Mouse (Mus musculus): ENCODE data around the gene Soga1. TPM values are rescaled to one million over a fixed set of nuclear protein-coding genes. Genes with fewer than 3 reads are reported as not detected.

Gene Soga1
- polyA plus RNA-seq, 1 experiment from 2014 or later, result 0.65 TPM

DNA sequence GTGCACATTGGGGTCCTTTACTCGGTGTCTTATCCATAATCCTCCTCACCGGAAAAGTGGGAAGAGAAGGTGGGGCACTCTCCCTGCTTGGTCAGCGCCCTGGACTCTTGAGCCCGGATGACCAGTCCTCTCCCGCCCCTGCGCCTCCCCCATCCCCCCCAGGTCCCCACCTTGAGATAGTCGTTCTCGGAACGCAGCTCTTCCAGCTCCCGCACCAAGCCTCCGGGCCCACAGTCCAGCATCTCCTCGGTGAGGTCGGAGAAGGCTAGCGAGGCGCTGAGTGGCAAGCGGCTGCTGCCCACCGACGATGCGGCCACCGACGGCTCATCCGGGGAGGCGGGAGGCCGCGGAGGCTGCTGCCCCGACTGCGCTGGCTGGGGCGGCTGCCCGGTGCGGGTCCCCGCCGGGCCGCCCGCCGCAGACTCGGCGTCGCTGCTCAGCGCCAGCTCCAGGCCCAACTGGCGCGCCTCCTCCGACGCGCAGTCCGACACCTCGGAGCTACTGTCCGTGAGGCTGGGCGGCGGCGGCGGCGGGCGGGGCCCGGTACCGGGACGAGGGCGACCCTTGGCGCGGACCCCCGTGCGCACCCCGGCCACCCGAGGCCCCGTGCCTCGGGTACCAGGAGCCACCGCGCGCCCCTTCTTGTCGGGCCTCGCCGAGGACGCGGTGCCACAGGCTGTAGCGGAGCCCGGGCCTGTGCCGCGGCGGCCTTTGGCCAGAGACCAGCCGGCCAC is 828 bp downstream of the Soga1 start:
- H3K4me3 ChIP-seq (ENCODE audit: low read depth, low read length), result peak overlapping the region; percentile 79
- H3K4me1 ChIP-seq (replicated peaks; ENCODE audit: control insufficient read depth, insufficient read depth), result peaks cover 14% of the 10 kb centered on the region
- H3K27ac ChIP-seq (replicated peaks), result peak overlapping the region; percentile 92
- H3K9me3 ChIP-seq (ENCODE audit: control insufficient read depth, low read length), result no peaks in the 10 kb centered on the region
- WGBS, result under 1% methylated on average over 64 of the region's 79 CpGs
- TF ChIP-seq CTCF (IDR thresholded peaks at IDR 0.05; ENCODE audit: low read depth), result no peak
- no peak for TF ChIP-seq EP300 (optimal IDR thresholded peaks at IDR 0.05)
- peaks cover 2% of the 10 kb centered on the region; the same call in 1 of the 2 replicates for H3K36me3 ChIP-seq (ENCODE audit: control insufficient read depth, insufficient read depth, low read length)
- ATAC-seq (ENCODE audit: low FRiP score, low TSS enrichment) (peak; percentile 7; the same call in 1 of the 2 replicates), DNase-seq (ENCODE audit: low spot score) (peak; percentile 35)
- no peaks in the 10 kb centered on the region for H3K27me3 ChIP-seq (ENCODE audit: control insufficient read depth, insufficient read depth, low read length)
- H3K9ac ChIP-seq (ENCODE audit: low read length), result peak overlapping the region; percentile 86
- peak overlapping the region; percentile 76 for H3K4me2 ChIP-seq (replicated peaks; ENCODE audit: low read depth)

DNA sequence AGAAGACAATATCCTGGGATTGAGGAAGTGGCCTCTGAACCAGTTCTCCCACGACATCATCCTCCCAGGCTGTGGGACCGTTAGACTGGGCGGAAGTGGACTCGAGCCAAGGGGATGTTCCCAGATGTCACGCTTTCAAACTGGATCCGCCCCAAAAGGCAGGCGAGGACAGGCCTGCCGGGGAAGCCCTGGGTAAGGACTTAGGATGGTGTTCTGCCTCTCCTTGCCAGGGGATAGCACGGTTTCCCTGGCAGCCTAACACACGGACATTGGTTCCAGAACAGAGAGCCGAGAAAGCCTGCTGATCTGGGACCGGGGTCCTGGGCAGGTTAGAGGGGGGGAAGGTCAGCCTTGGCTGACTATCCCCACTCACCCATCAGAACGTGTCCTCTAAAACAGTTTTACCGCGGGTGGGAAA is 1.4 kb downstream of the Soga1 start:
- peak; percentile 27; the same call in 1 of the 2 replicates for ATAC-seq (ENCODE audit: low FRiP score, low TSS enrichment)
- Histone ChIP-seq H3K36me3 (ENCODE audit: control insufficient read depth, insufficient read depth, low read length) (peaks cover 2% of the 10 kb centered on the region; the same call in 1 of the 2 replicates), H3K27me3 (ENCODE audit: control insufficient read depth, insufficient read depth, low read length) (no peaks in the 10 kb centered on the region), H3K27ac (replicated peaks) (peak overlapping the region; percentile 92), H3K9me3 (ENCODE audit: control insufficient read depth, low read length) (no peaks in the 10 kb centered on the region), H3K4me3 (ENCODE audit: low read depth, low read length) (peak overlapping the region; percentile 79), H3K4me2 (replicated peaks; ENCODE audit: low read depth) (peak overlapping the region; percentile 76), H3K9ac (ENCODE audit: low read length) (peak overlapping the region; percentile 86), H3K4me1 (replicated peaks; ENCODE audit: control insufficient read depth, insufficient read depth) (peaks cover 18% of the 10 kb centered on the region)
- TF ChIP-seq EP300 (optimal IDR thresholded peaks at IDR 0.05) (no peak), CTCF (IDR thresholded peaks at IDR 0.05; ENCODE audit: low read depth) (no peak)
- peak; percentile 60 for DNase-seq (ENCODE audit: low spot score)
- WGBS, result 7% methylated on average over 15 of the region's 15 CpGs

DNA sequence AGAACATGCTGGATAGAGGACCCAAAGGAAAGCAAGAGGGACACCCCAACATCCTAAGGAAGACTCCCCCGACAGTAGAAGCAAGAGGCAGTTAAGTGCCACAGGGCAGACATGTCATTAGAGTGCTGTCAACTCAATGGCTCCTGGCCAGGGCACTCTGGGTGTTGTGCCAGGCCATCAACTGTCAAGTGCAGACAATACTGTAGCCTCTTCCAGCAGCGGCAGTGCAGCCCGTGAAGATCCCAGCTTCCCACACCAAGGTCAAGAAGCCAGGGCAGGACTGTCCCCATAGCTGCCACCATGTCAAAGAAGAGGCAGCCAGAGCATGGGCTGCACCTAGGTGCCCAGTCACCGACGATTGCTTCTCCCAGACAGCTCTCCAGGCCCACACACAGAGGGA is 1.9 kb downstream of the Soga1 start:
- DNase-seq (ENCODE audit: low spot score) (no peak), ATAC-seq (ENCODE audit: low FRiP score, low TSS enrichment) (no peak)
- Histone ChIP-seq H3K36me3 (ENCODE audit: control insufficient read depth, insufficient read depth, low read length) (peaks cover 2% of the 10 kb centered on the region; the same call in 1 of the 2 replicates), H3K9ac (ENCODE audit: low read length) (peak overlapping the region; percentile 86), H3K27me3 (ENCODE audit: control insufficient read depth, insufficient read depth, low read length) (no peaks in the 10 kb centered on the region), H3K4me3 (ENCODE audit: low read depth, low read length) (peak overlapping the region; percentile 79), H3K4me2 (replicated peaks; ENCODE audit: low read depth) (peak overlapping the region; percentile 76), H3K4me1 (replicated peaks; ENCODE audit: control insufficient read depth, insufficient read depth) (peaks cover 23% of the 10 kb centered on the region), H3K27ac (replicated peaks) (peak overlapping the region; percentile 92), H3K9me3 (ENCODE audit: control insufficient read depth, low read length) (no peaks in the 10 kb centered on the region)
- no peak for TF ChIP-seq EP300 (optimal IDR thresholded peaks at IDR 0.05)
- no peak for TF ChIP-seq CTCF (IDR thresholded peaks at IDR 0.05; ENCODE audit: low read depth)
- 25% methylated on average over 5 of the region's 5 CpGs for WGBS

- DNase-seq (ENCODE audit: low spot score) (no peak), ATAC-seq (ENCODE audit: low FRiP score, low TSS enrichment) (no peak)
- H3K27ac ChIP-seq (replicated peaks), result peak overlapping the region; percentile 45; the same call in 1 of the 2 replicates
- TF ChIP-seq CTCF (IDR thresholded peaks at IDR 0.05; ENCODE audit: low read depth) (no peak), EP300 (optimal IDR thresholded peaks at IDR 0.05) (no peak)
- WGBS, result 65% methylated on average over 7 of the region's 7 CpGs
- H3K4me2 ChIP-seq (replicated peaks; ENCODE audit: low read depth), result peak overlapping the region; percentile 76
- no peaks in the 10 kb centered on the region for H3K9me3 ChIP-seq (ENCODE audit: control insufficient read depth, low read length)
- peak overlapping the region; percentile 79; the same call in 1 of the 2 replicates for H3K4me3 ChIP-seq (ENCODE audit: low read depth, low read length)
- no peaks in the 10 kb centered on the region for H3K27me3 ChIP-seq (ENCODE audit: control insufficient read depth, insufficient read depth, low read length)
- H3K9ac ChIP-seq (ENCODE audit: low read length), result no peak overlapping the region
- H3K4me1 ChIP-seq (replicated peaks; ENCODE audit: control insufficient read depth, insufficient read depth), result peaks cover 29% of the 10 kb centered on the region
- peaks cover 2% of the 10 kb centered on the region; the same call in 1 of the 2 replicates for H3K36me3 ChIP-seq (ENCODE audit: control insufficient read depth, insufficient read depth, low read length)
These were observed 2.5 kb downstream of the Soga1 start for GRCm38 (mm10) chr2:157076585-157076984.

GRCm38 (mm10) chr2:157075685-157076084 is 3.4 kb downstream of the Soga1 start:
- H3K36me3 ChIP-seq (ENCODE audit: control insufficient read depth, insufficient read depth, low read length), result peaks cover 2% of the 10 kb centered on the region; the same call in 1 of the 2 replicates
- peak overlapping the region; percentile 6; the same call in 1 of the 2 replicates for H3K4me3 ChIP-seq (ENCODE audit: low read depth, low read length)
- H3K4me2 ChIP-seq (replicated peaks; ENCODE audit: low read depth), result peak overlapping the region; percentile 76
- TF ChIP-seq EP300 (optimal IDR thresholded peaks at IDR 0.05) (no peak), CTCF (IDR thresholded peaks at IDR 0.05; ENCODE audit: low read depth) (0 out of 2 replicates have a peak, but pooled peaks have one; percentile 8)
- ATAC-seq (ENCODE audit: low FRiP score, low TSS enrichment), result no peak
- no peaks in the 10 kb centered on the region for H3K27me3 ChIP-seq (ENCODE audit: control insufficient read depth, insufficient read depth, low read length)
- WGBS, result 9% methylated on average over 3 of the region's 3 CpGs
- peak overlapping the region; percentile 63 for H3K27ac ChIP-seq (replicated peaks)
- peaks cover 34% of the 10 kb centered on the region for H3K4me1 ChIP-seq (replicated peaks; ENCODE audit: control insufficient read depth, insufficient read depth)
- DNase-seq (ENCODE audit: low spot score), result peak; percentile 55
- 0 out of 2 replicates have a peak overlapping the region, but pooled peaks have one; percentile 13 for H3K9ac ChIP-seq (ENCODE audit: low read length)
- no peaks in the 10 kb centered on the region for H3K9me3 ChIP-seq (ENCODE audit: control insufficient read depth, low read length)

DNA sequence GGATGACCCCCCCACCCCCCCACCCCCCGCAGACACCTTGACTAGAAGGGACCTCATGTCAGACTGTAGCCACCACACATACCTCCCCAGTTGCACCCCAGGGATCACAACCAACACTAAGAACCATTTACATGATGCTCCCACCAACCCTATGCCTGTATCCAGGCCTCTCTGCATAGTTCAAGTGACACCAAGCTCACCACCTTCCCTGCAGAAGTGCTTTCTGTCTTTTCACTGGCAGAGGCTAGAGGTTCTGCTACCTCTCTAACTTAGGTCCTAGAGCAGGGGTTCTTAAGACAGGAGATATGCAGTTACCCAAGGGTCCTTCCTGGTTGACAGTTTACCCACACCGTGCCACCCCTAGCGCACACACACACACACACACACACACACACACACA is 3.8 kb downstream of the Soga1 start:
- peaks cover 2% of the 10 kb centered on the region; the same call in 1 of the 2 replicates for H3K36me3 ChIP-seq (ENCODE audit: control insufficient read depth, insufficient read depth, low read length)
- 71% methylated on average over 3 of the region's 3 CpGs for WGBS
- TF ChIP-seq CTCF (IDR thresholded peaks at IDR 0.05; ENCODE audit: low read depth) (no peak), EP300 (optimal IDR thresholded peaks at IDR 0.05) (no peak)

More for the DNA sequence above, 3.8 kb downstream of the Soga1 start:
- H3K9me3 ChIP-seq (ENCODE audit: control insufficient read depth, low read length), result no peaks in the 10 kb centered on the region
- no peak overlapping the region for H3K4me3 ChIP-seq (ENCODE audit: low read depth, low read length)
- ATAC-seq (ENCODE audit: low FRiP score, low TSS enrichment), result no peak
- H3K9ac ChIP-seq (ENCODE audit: low read length), result no peak overlapping the region
- no peak for DNase-seq (ENCODE audit: low spot score)
- H3K27ac ChIP-seq (replicated peaks), result peak overlapping the region; percentile 63
- peaks cover 36% of the 10 kb centered on the region for H3K4me1 ChIP-seq (replicated peaks; ENCODE audit: control insufficient read depth, insufficient read depth)
- H3K27me3 ChIP-seq (ENCODE audit: control insufficient read depth, insufficient read depth, low read length), result no peaks in the 10 kb centered on the region
- peak overlapping the region; percentile 76 for H3K4me2 ChIP-seq (replicated peaks; ENCODE audit: low read depth)

Data from stomach, postnatal 0 days (tissue).